Mouse (Mus musculus) stomach, embryonic 16.5 days (tissue): Measurements from ENCODE around the gene Med20. TPM values are rescaled to one million over a fixed set of nuclear protein-coding genes. Genes with fewer than 3 reads are reported as not detected.

Source experiments
- polyA plus RNA-seq: library from polyadenylated mRNA; unstranded; fragments of >200 nt; fragmentation: Nextera tagmentation; extraction: Ambion mirVana; gene quantifications from 2 replicates; pipeline ENCODE4 v1.2.1, GENCODE M21; 2015

Med20 gene
- polyA plus RNA-seq, 1 experiment from 2014 or later, result 40.7 TPM

Other genes starting within 250 kb of the Med20 start
- 60.1 and 66.1 TPM in 2 replicates for gene Mrps10, start 242.7 kb upstream of the Med20 start, polyA plus RNA-seq
- gene Guca1b, start 226.2 kb upstream of the Med20 start, polyA plus RNA-seq, result 0.64 and 0.84 TPM in 2 replicates
- gene Guca1a, start 211.0 kb upstream of the Med20 start, polyA plus RNA-seq, result 4.7 and 5.4 TPM in 2 replicates
- 5.1 and 7.7 TPM in 2 replicates for gene AI661453, start 175.0 kb upstream of the Med20 start, polyA plus RNA-seq
- 0.21 and 0.24 TPM in 2 replicates for gene 1700001C19Rik, start 174.2 kb upstream of the Med20 start, polyA plus RNA-seq
- 25.7 and 27.3 TPM in 2 replicates for gene Taf8, start 109.3 kb upstream of the Med20 start, polyA plus RNA-seq
- gene Ccnd3, start 106.5 kb upstream of the Med20 start, polyA plus RNA-seq, result 334 and 340 TPM in 2 replicates
- gene Bysl, start 90 bp upstream of the Med20 start, polyA plus RNA-seq, result 21.0 and 22.1 TPM in 2 replicates
- 0.89 and 1.9 TPM in 2 replicates for gene Gm20517, start within 50 bp of the Med20 start, polyA plus RNA-seq
- gene Usp49, start 19.1 kb downstream of the Med20 start, polyA plus RNA-seq, result 3.3 and 3.5 TPM in 2 replicates
- 357 and 376 TPM in 2 replicates for gene Tomm6, start 76.8 kb downstream of the Med20 start, polyA plus RNA-seq
- 3.4 and 4.4 TPM in 2 replicates for gene Frs3, start 77.4 kb downstream of the Med20 start, polyA plus RNA-seq
- 0.19 and 0.40 TPM in 2 replicates for gene Gm21981, start 82.9 kb downstream of the Med20 start, polyA plus RNA-seq
- 1.0 TPM in 1 of 2 replicates, not detected in the other for gene Prickle4, start 83.2 kb downstream of the Med20 start, polyA plus RNA-seq
- gene Pgc, start 115.3 kb downstream of the Med20 start, polyA plus RNA-seq, result 122 and 198 TPM in 2 replicates
- gene Tfeb, start 125.4 kb downstream of the Med20 start, polyA plus RNA-seq, result 10.6 and 11.5 TPM in 2 replicates
- gene Mdfi, start 223.1 kb downstream of the Med20 start, polyA plus RNA-seq, result 10.4 and 11.2 TPM in 2 replicates